Mouse (Mus musculus) stomach, postnatal 0 days (tissue): ENCODE results near the gene Pcca.

Experiments used
- CTCF ChIP-seq: IDR thresholded peaks from 2 replicates; pipeline ENCODE4 v1.5.1; 2016; ENCODE audit warnings: antibody characterized with exemption, low read depth, mild to moderate bottlenecking, moderate library complexity
- EP300 ChIP-seq: optimal IDR thresholded peaks from 2 replicates; pipeline ENCODE3; 2016; ENCODE audit warnings: antibody characterized with exemption

- TF ChIP-seq CTCF: no peak
- TF ChIP-seq EP300: no peak
Measured at GRCm38 (mm10) chr14:122684811-122685210, 150.7 kb downstream of the Pcca start.
